Mouse (Mus musculus) neural tube, embryonic 13.5 days (tissue): Measurements from ENCODE around the gene M1ap. TPM values are rescaled to one million over a fixed set of nuclear protein-coding genes. Genes with fewer than 3 reads are reported as not detected.

Experiments
- ATAC-seq: fragments of 200-750 bp; cut with Nextera tagmentation; 2 replicates; pipeline ENCODE4 v1.8.0; 2017; ENCODE audit warnings: low read depth, mild to moderate bottlenecking, moderate TSS enrichment, moderate library complexity
- H3K27ac ChIP-seq: fragments of 300-500 bp; sonication (generic); replicated peaks from 2 replicates; pipeline ENCODE4 v1.5.1; 2015; ENCODE audit warnings: moderate library complexity, mild to moderate bottlenecking, inconsistent platforms
- H3K27me3 ChIP-seq: fragments of 300-500 bp; sonication (generic); 2 replicates; pipeline ENCODE4 v1.6.1; 2015; ENCODE audit warnings: mild to moderate bottlenecking, inconsistent platforms
- H3K36me3 ChIP-seq: fragments of 300-500 bp; sonication (generic); 2 replicates; pipeline ENCODE4 v1.6.1; 2015; ENCODE audit warnings: mild to moderate bottlenecking, inconsistent platforms
- H3K4me1 ChIP-seq: fragments of 300-500 bp; sonication (generic); replicated peaks from 2 replicates; pipeline ENCODE4 v1.6.1; 2015; ENCODE audit warnings: inconsistent platforms
- H3K4me2 ChIP-seq: fragments of 300-500 bp; sonication (generic); 2 replicates; pipeline ENCODE4 v1.6.1; 2015; ENCODE audit warnings: inconsistent platforms, mild to moderate bottlenecking, moderate library complexity
- H3K4me3 ChIP-seq: fragments of 300-500 bp; sonication (generic); 2 replicates; pipeline ENCODE4 v1.5.1; 2015; ENCODE audit warnings: mild to moderate bottlenecking, inconsistent platforms
- H3K9ac ChIP-seq: fragments of 300-500 bp; sonication (generic); 2 replicates; pipeline ENCODE4 v1.6.1; 2015; ENCODE audit warnings: moderate library complexity, mild to moderate bottlenecking, inconsistent platforms
- H3K9me3 ChIP-seq: fragments of 300-500 bp; sonication (generic); 2 replicates; pipeline ENCODE4 v1.6.1; 2016; ENCODE audit warnings: inconsistent platforms
- WGBS: fragments of 180-500 bp; shearing (Covaris S2); methylation state at CpG from one replicate; pipeline ENCODE4 v1.1.7; 2015; 5-methylcytosine and 5-hydroxymethylcytosine counted together
- polyA plus RNA-seq: library from polyadenylated mRNA; unstranded; fragments of >200 nt; fragmentation: Nextera tagmentation; extraction: Ambion mirVana; gene quantifications from 2 replicates; pipeline ENCODE4 v1.2.1, GENCODE M21; 2015

The M1ap gene
- polyA plus RNA-seq, 1 experiment from 2014 or later: not detected

GRCm38 (mm10) chr6:83029777-83030176 lies 83.1 kb downstream of the M1ap start:
- H3K4me3 ChIP-seq: no peak overlapping the region
- ATAC-seq: no peak
- peaks cover 52% of the 10 kb centered on the region for H3K27me3 ChIP-seq
- no peak overlapping the region for H3K27ac ChIP-seq
- no peaks in the 10 kb centered on the region for H3K36me3 ChIP-seq
- H3K4me2 ChIP-seq: no peak overlapping the region
- WGBS: 23% methylated on average over 10 of the region's 10 CpGs
- H3K4me1 ChIP-seq: peaks cover 22% of the 10 kb centered on the region
- H3K9ac ChIP-seq: no peak overlapping the region
- H3K9me3 ChIP-seq: no peaks in the 10 kb centered on the region

GRCm38 (mm10) chr6:83031111-83031510 lies 84.4 kb downstream of the M1ap start:
- H3K9me3 ChIP-seq: no peaks in the 10 kb centered on the region
- peaks cover 22% of the 10 kb centered on the region for H3K4me1 ChIP-seq
- no peak for ATAC-seq
- no peak overlapping the region for H3K9ac ChIP-seq
- H3K4me3 ChIP-seq: no peak overlapping the region
- 67% methylated on average over 7 of the region's 7 CpGs for WGBS
- H3K4me2 ChIP-seq: no peak overlapping the region
- peaks cover 59% of the 10 kb centered on the region for H3K27me3 ChIP-seq
- no peak overlapping the region for H3K27ac ChIP-seq
- no peaks in the 10 kb centered on the region for H3K36me3 ChIP-seq

- Histone ChIP-seq H3K4me1 (peaks cover 22% of the 10 kb centered on the region), H3K9me3 (no peaks in the 10 kb centered on the region), H3K36me3 (no peaks in the 10 kb centered on the region), H3K9ac (peak overlapping the region; percentile 65; the same call in 1 of the 2 replicates), H3K4me2 (peak overlapping the region; percentile 82), H3K27ac (no peak overlapping the region), H3K27me3 (peaks cover 62% of the 10 kb centered on the region), H3K4me3 (peak overlapping the region; percentile 46)
- ATAC-seq: no peak
- WGBS: 19% methylated on average over 18 of the region's 18 CpGs
These were observed 85.4 kb downstream of the M1ap start for GRCm38 (mm10) chr6:83031921-83032590.

- Histone ChIP-seq H3K27me3 (peaks cover 62% of the 10 kb centered on the region), H3K9me3 (no peaks in the 10 kb centered on the region), H3K36me3 (no peaks in the 10 kb centered on the region), H3K4me2 (peak overlapping the region; percentile 82), H3K4me3 (peak overlapping the region; percentile 46), H3K27ac (no peak overlapping the region), H3K9ac (peak overlapping the region; percentile 65), H3K4me1 (peaks cover 22% of the 10 kb centered on the region)
- WGBS: under 1% methylated on average over 31 of the region's 31 CpGs
- ATAC-seq: peak; percentile 44
These were observed 86.1 kb downstream of the M1ap start for GRCm38 (mm10) chr6:83032769-83033191.

- H3K27ac ChIP-seq: peak within 1 kb of the TSS; percentile 29
- ATAC-seq: peak; percentile 66
- no peaks in the 10 kb centered on the region for H3K36me3 ChIP-seq
These were observed 86.8 kb downstream of the M1ap start, which contains the start of the genes Dok1 and Loxl3 for GRCm38 (mm10) chr6:83033249-83034185. TSS of gene Dok1 (minus strand) at chr6:83033471. TSS of gene Loxl3 (plus strand) at chr6:83034173.

GRCm38 (mm10) chr6:83034463-83035055 lies 87.9 kb downstream of the M1ap start:
- peaks cover 34% of the 10 kb centered on the region for H3K4me1 ChIP-seq
- peak overlapping the region; percentile 65 for H3K9ac ChIP-seq
- peak overlapping the region; percentile 29; the same call in 1 of the 2 replicates for H3K27ac ChIP-seq
- no peaks in the 10 kb centered on the region for H3K9me3 ChIP-seq
- H3K36me3 ChIP-seq: no peaks in the 10 kb centered on the region
- peak overlapping the region; percentile 46 for H3K4me3 ChIP-seq
- H3K4me2 ChIP-seq: peak overlapping the region; percentile 82
- H3K27me3 ChIP-seq: peaks cover 58% of the 10 kb centered on the region
- WGBS: 15% methylated on average over 5 of the region's 5 CpGs
- no peak for ATAC-seq

More at GRCm38 (mm10) chr6:83033249-83034185, 86.8 kb downstream of the M1ap start, which contains the start of the genes Dok1 and Loxl3:
- Histone ChIP-seq H3K9me3 (no peaks in the 10 kb centered on the region), H3K27me3 (peaks cover 62% of the 10 kb centered on the region), H3K4me2 (peak within 1 kb of the TSS; percentile 82), H3K9ac (peak within 1 kb of the TSS; percentile 65), H3K4me1 (peaks cover 29% of the 10 kb centered on the region), H3K4me3 (peak within 1 kb of the TSS; percentile 46)
- WGBS: under 1% methylated on average over 51 of the region's 51 CpGs

GRCm38 (mm10) chr6:83037188-83037587 lies 90.5 kb downstream of the M1ap start:
- no peak overlapping the region for H3K27ac ChIP-seq
- no peak overlapping the region for H3K4me3 ChIP-seq
- ATAC-seq: no peak
- no peaks in the 10 kb centered on the region for H3K9me3 ChIP-seq
- peaks cover 33% of the 10 kb centered on the region for H3K27me3 ChIP-seq
- 82% methylated on average over 8 of the region's 8 CpGs for WGBS
- H3K4me2 ChIP-seq: no peak overlapping the region
- H3K4me1 ChIP-seq: peaks cover 30% of the 10 kb centered on the region
- H3K9ac ChIP-seq: no peak overlapping the region
- no peaks in the 10 kb centered on the region for H3K36me3 ChIP-seq

GRCm38 (mm10) chr6:83038496-83039012 lies 91.9 kb downstream of the M1ap start:
- peak; percentile 57 for ATAC-seq

GRCm38 (mm10) chr6:83040601-83041000 lies 93.9 kb downstream of the M1ap start:
- H3K36me3 ChIP-seq: no peaks in the 10 kb centered on the region
- H3K27me3 ChIP-seq: peaks cover 7% of the 10 kb centered on the region; the same call in 1 of the 2 replicates
- H3K27ac ChIP-seq: no peak overlapping the region
- no peaks in the 10 kb centered on the region for H3K9me3 ChIP-seq
- H3K9ac ChIP-seq: no peak overlapping the region
- 82% methylated on average over 5 of the region's 5 CpGs for WGBS
- H3K4me1 ChIP-seq: peaks cover 12% of the 10 kb centered on the region
- H3K4me3 ChIP-seq: no peak overlapping the region
- ATAC-seq: no peak
- no peak overlapping the region for H3K4me2 ChIP-seq

More at GRCm38 (mm10) chr6:83038496-83039012, 91.9 kb downstream of the M1ap start:
- Histone ChIP-seq H3K9me3 (no peaks in the 10 kb centered on the region), H3K4me2 (peak overlapping the region; percentile 58), H3K9ac (peak overlapping the region; percentile 61), H3K27ac (peak overlapping the region; percentile 42; the same call in 1 of the 2 replicates), H3K4me3 (peak overlapping the region; percentile 32), H3K36me3 (no peaks in the 10 kb centered on the region), H3K27me3 (peaks cover 21% of the 10 kb centered on the region), H3K4me1 (peaks cover 17% of the 10 kb centered on the region)
- 10% methylated on average over 24 of the region's 24 CpGs for WGBS

GRCm38 (mm10) chr6:83043561-83043960 lies 96.9 kb downstream of the M1ap start:
- no peaks in the 10 kb centered on the region for H3K36me3 ChIP-seq
- H3K4me1 ChIP-seq: peaks cover 4% of the 10 kb centered on the region
- H3K9ac ChIP-seq: no peak overlapping the region
- H3K4me2 ChIP-seq: no peak overlapping the region
- H3K4me3 ChIP-seq: no peak overlapping the region
- H3K9me3 ChIP-seq: no peaks in the 10 kb centered on the region
- WGBS: 75% methylated on average over 6 of the region's 6 CpGs
- no peaks in the 10 kb centered on the region for H3K27me3 ChIP-seq
- ATAC-seq: no peak
- no peak overlapping the region for H3K27ac ChIP-seq

- no peak for ATAC-seq
These were observed 97.3 kb downstream of the M1ap start for GRCm38 (mm10) chr6:83043993-83044392.

More at GRCm38 (mm10) chr6:83043993-83044392, 97.3 kb downstream of the M1ap start:
- H3K36me3 ChIP-seq: no peaks in the 10 kb centered on the region
- WGBS: 92% methylated on average over 5 of the region's 5 CpGs
- H3K27me3 ChIP-seq: no peaks in the 10 kb centered on the region
- no peaks in the 10 kb centered on the region for H3K9me3 ChIP-seq
- no peak overlapping the region for H3K27ac ChIP-seq
- H3K4me1 ChIP-seq: no peaks in the 10 kb centered on the region
- H3K4me2 ChIP-seq: no peak overlapping the region
- no peak overlapping the region for H3K9ac ChIP-seq
- no peak overlapping the region for H3K4me3 ChIP-seq
